In genomic region chr6:122855955-122856354, GRCm38 (mm10) we compare ENCODE assay signal across 12 mouse cellular contexts. TPM values are rescaled to one million over a fixed set of nuclear protein-coding genes. Genes with fewer than 3 reads are reported as not detected.
A peak's percentile ranks its signal among the peaks of the same experiment; 100 is the strongest.
DNase-seq lines count a peak whose midpoint lies in the region; ATAC-seq and TF ChIP-seq lines count a peak whose summit lies in the region.
"Had no signal": no experiment of that assay in that cellular context is flagged by ENCODE, and none has a peak within 500 bp of the region (broad histone marks: within the 10 kb centered on the region; RNA-seq: fewer than 3 reads in every experiment).

Gene C3ar1, minus strand, starts transcription at chr6:122856161.

- no peaks in the 10 kb centered on the region for H3K27me3 ChIP-seq in liver, embryonic 11.5 days (replicated peaks; ENCODE audit: control insufficient read depth, insufficient read depth, low read length)
- no peaks in the 10 kb centered on the region for H3K27me3 ChIP-seq in lung, postnatal 0 days (replicated peaks; ENCODE audit: insufficient read depth, low read length)
- no peaks in the 10 kb centered on the region for H3K27me3 ChIP-seq in midbrain, embryonic 11.5 days (ENCODE audit: control insufficient read depth, insufficient read depth, low read length)
- H3K27me3 ChIP-seq: neural tube, embryonic 12.5 days had no signal

- no peak within 1 kb of the TSS for H3K9ac ChIP-seq in liver, embryonic 11.5 days (ENCODE audit: low read depth, low read length)
- H3K9ac ChIP-seq in lung, postnatal 0 days (replicated peaks; ENCODE audit: low read depth), result no peak within 1 kb of the TSS
- no peak within 1 kb of the TSS for H3K9ac ChIP-seq in midbrain, embryonic 11.5 days (ENCODE audit: low read length)
- H3K9ac ChIP-seq: neural tube, embryonic 12.5 days had no signal

- H3K36me3 ChIP-seq in liver, embryonic 11.5 days (ENCODE audit: control insufficient read depth, insufficient read depth, low read length), result no peaks in the 10 kb centered on the region
- H3K36me3 ChIP-seq in lung, postnatal 0 days (ENCODE audit: insufficient read depth, low read length), result no peaks in the 10 kb centered on the region
- H3K36me3 ChIP-seq in midbrain, embryonic 11.5 days (ENCODE audit: control insufficient read depth, insufficient read depth, low read length), result no peaks in the 10 kb centered on the region
- H3K36me3 ChIP-seq: neural tube, embryonic 12.5 days had no signal

- no peak for TF ChIP-seq CTCF in lung, postnatal 0 days (IDR thresholded peaks at IDR 0.05)

- H3K4me2 ChIP-seq in liver, embryonic 11.5 days, result no peak within 1 kb of the TSS
- H3K4me2 ChIP-seq in lung, postnatal 0 days (replicated peaks; ENCODE audit: low read depth, low read length), result no peak within 1 kb of the TSS
- no peak within 1 kb of the TSS for H3K4me2 ChIP-seq in midbrain, embryonic 11.5 days
- H3K4me2 ChIP-seq: neural tube, embryonic 12.5 days had no signal

- H3K4me3 ChIP-seq in liver, embryonic 11.5 days (ENCODE audit: low read depth, low read length), result no peak within 1 kb of the TSS
- no peak within 1 kb of the TSS for H3K4me3 ChIP-seq in lung, postnatal 0 days (ENCODE audit: low read depth, low read length)
- H3K4me3 ChIP-seq in midbrain, embryonic 11.5 days (ENCODE audit: low read depth, low read length), result no peak within 1 kb of the TSS
- H3K4me3 ChIP-seq: neural tube, embryonic 12.5 days had no signal

- H3K9me3 ChIP-seq in liver, embryonic 11.5 days (ENCODE audit: control insufficient read depth, low read length), result no peaks in the 10 kb centered on the region
- no peaks in the 10 kb centered on the region for H3K9me3 ChIP-seq in lung, postnatal 0 days (ENCODE audit: low read length)
- no peaks in the 10 kb centered on the region for H3K9me3 ChIP-seq in midbrain, embryonic 11.5 days (ENCODE audit: control insufficient read depth, low read length)
- H3K9me3 ChIP-seq: neural tube, embryonic 12.5 days had no signal

- WGBS in liver, embryonic 11.5 days, result 28% methylated on average over 7 of the region's 7 CpGs
- 36% methylated on average over 7 of the region's 7 CpGs for WGBS in lung, postnatal 0 days
- WGBS in midbrain, embryonic 11.5 days, result 80% methylated on average over 7 of the region's 7 CpGs

- ATAC-seq in liver, embryonic 11.5 days (replicated peaks; ENCODE audit: low FRiP score), result peak; percentile 79
- no peak for ATAC-seq in lung, postnatal 0 days
- ATAC-seq in midbrain, embryonic 11.5 days (ENCODE audit: low FRiP score), result no peak
- ATAC-seq: hindbrain, postnatal 0 days had no signal

- no peak within 1 kb of the TSS for H3K27ac ChIP-seq in liver, embryonic 11.5 days (ENCODE audit: low read depth, low read length)
- H3K27ac ChIP-seq in lung, postnatal 0 days (ENCODE audit: low read length), result no peak within 1 kb of the TSS
- H3K27ac ChIP-seq in midbrain, embryonic 11.5 days (ENCODE audit: low read depth, low read length), result no peak within 1 kb of the TSS
- H3K27ac ChIP-seq: hindbrain, postnatal 0 days; neural tube, embryonic 12.5 days had no signal

- H3K4me1 ChIP-seq in liver, embryonic 11.5 days (replicated peaks; ENCODE audit: control insufficient read depth, insufficient read depth, low read length), result no peaks in the 10 kb centered on the region; the same call in 1 of the 2 replicates
- no peaks in the 10 kb centered on the region for H3K4me1 ChIP-seq in lung, postnatal 0 days (ENCODE audit: insufficient read depth, low read depth, low read length)
- H3K4me1 ChIP-seq in midbrain, embryonic 11.5 days (ENCODE audit: control insufficient read depth, insufficient read depth, low read length), result no peaks in the 10 kb centered on the region
- H3K4me1 ChIP-seq: neural tube, embryonic 12.5 days had no signal

- TF ChIP-seq EP300 in lung, postnatal 0 days (IDR thresholded peaks at IDR 0.05), result no peak

- peak; percentile 15 for DNase-seq in lung, postnatal 36 days
- no peak for DNase-seq in lung, postnatal 25 days (ENCODE audit: low spot score)
- peak; percentile 27 for DNase-seq in brain, adult 2 months (ENCODE audit: low read depth, low spot score)
- DNase-seq in liver, embryonic 11.5 days (ENCODE audit: low spot score), result no peak
- no peak for DNase-seq in thymus, postnatal 10 days (ENCODE audit: low spot score in 2 of 2)
- DNase-seq in lung, postnatal 0 days (ENCODE audit: low spot score), result no peak
- DNase-seq in midbrain, embryonic 11.5 days (ENCODE audit: low spot score, missing footprints), result no peak
- DNase-seq: cerebellum, postnatal 25 days; kidney, postnatal 25 days; lung, postnatal 4 days had no signal

RNA-seq across cellular contexts. Expression of gene C3ar1, which starts in this region (rescaled TPM):
- 2.7 and 3.5 TPM in 2 replicates for polyA plus RNA-seq in liver, embryonic 11.5 days (2014; fragmentation: Nextera tagmentation; extraction: Ambion mirVana)
- 3.4 and 3.6 TPM in 2 replicates for polyA plus RNA-seq in lung, postnatal 0 days (2015; fragmentation: Nextera tagmentation; extraction: Ambion mirVana)
- polyA plus RNA-seq in midbrain, embryonic 11.5 days (2014; fragmentation: Nextera tagmentation; extraction: Ambion mirVana), result 2.0 and 2.4 TPM in 2 replicates

Comparison
In these comparisons a context has a peak if more than half of its experiments do, and no peak if none do; other contexts are left out.
1. DNase-seq: peak in lung, postnatal 36 days (single experiment) and brain, adult 2 months (single experiment); none in lung, postnatal 25 days (single experiment), liver, embryonic 11.5 days (single experiment), thymus, postnatal 10 days (0 of 2), lung, postnatal 0 days (single experiment) and midbrain, embryonic 11.5 days (single experiment).